Mouse (Mus musculus) heart, adult 2 months (tissue): Measurements from ENCODE around the gene Ctnna3.
A peak's percentile ranks its signal among the peaks of the same experiment; 100 is the strongest.

Experiments used
- CTCF ChIP-seq: fragments of 200-600 bp; IDR thresholded peaks from 2 replicates; pipeline ENCODE4 v1.8.1; 2022; ENCODE audit warnings: antibody characterized with exemption, mild to moderate bottlenecking, moderate library complexity
- EP300 ChIP-seq: fragments of 200-500 bp; IDR thresholded peaks from 2 replicates; pipeline ENCODE4 v1.6.1; 2011; ENCODE audit warnings: low read depth, low read length, control low read depth; ENCODE audit not compliant: insufficient read depth
- POLR2A ChIP-seq: fragments of 200-500 bp; IDR thresholded peaks from 2 replicates; pipeline ENCODE4 v1.6.1; 2011; ENCODE audit warnings: mild to moderate bottlenecking, low read depth, low read length, control low read depth; ENCODE audit not compliant: insufficient read depth

DNA sequence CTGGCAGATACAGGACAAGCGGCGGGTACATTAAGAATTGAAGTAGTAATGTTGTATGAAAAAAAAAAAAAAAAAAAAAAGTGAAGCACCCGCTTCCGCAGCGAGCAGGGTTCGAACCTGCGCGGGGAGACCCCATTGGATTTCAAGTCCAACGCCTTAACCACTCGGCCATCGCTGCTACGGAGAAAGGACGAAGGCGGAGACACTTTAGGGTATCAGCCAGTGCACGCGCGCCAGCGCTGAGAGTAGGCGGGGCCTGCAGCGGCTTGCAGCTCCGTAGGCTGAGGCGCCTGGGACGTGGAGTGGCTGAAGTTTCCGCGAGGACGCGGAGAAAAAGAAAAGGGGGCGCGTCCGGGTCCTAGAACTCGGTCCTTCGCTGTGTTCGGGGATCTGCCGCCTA, 518 bp upstream of the Ctnna3 start:
- TF ChIP-seq CTCF (no peak), POLR2A (no peak), EP300 (peak; percentile 96)
